Mouse (Mus musculus) MEL (cell line): ENCODE measurements around the gene Eme2. TPM values are rescaled to one million over a fixed set of nuclear protein-coding genes. Genes with fewer than 3 reads are reported as not detected.

Experiments
- DNase-seq: peaks from one replicate; pipeline ENCODE4 v3.0.0; 2011; ENCODE audit warnings: low read depth, low spot score
- H3K27ac ChIP-seq: 2 replicates; pipeline ENCODE4 v1.5.1; 2012; ENCODE audit warnings: low read depth, mild to moderate bottlenecking, control low read depth, low read length, moderate library complexity; ENCODE audit not compliant: control insufficient read depth
- H3K27me3 ChIP-seq, 2 experiments: fragments of 150-350 bp in 1 of 2; sonication (generic) in 1 of 2; 2 replicates each; pipeline ENCODE4 v1.6.1; 2012; ENCODE audit warnings: low read length in 2 of 2, mild to moderate bottlenecking in 2 of 2, improper control_type of control experiment in 1 of 2, moderate library complexity in 1 of 2; ENCODE audit not compliant: insufficient read depth in 2 of 2, control insufficient read depth in 1 of 2
- H3K36me3 ChIP-seq, 2 experiments: 2 replicates each; pipeline ENCODE4 v1.6.1; 2012 to 2014; ENCODE audit warnings: low read length in 2 of 2, improper control_type of control experiment in 1 of 2, inconsistent platforms in 1 of 2, mild to moderate bottlenecking in 1 of 2; ENCODE audit not compliant: insufficient read depth in 2 of 2, control insufficient read depth in 1 of 2
- H3K4me1 ChIP-seq, 2 experiments: fragments of 150-350 bp in 1 of 2; sonication (generic) in 1 of 2; 2 replicates each; pipeline ENCODE4 v1.6.1; 2012; ENCODE audit warnings: low read length in 2 of 2, improper control_type of control experiment in 1 of 2, mild to moderate bottlenecking in 1 of 2; ENCODE audit not compliant: insufficient read depth in 2 of 2, control insufficient read depth in 1 of 2
- H3K4me3 ChIP-seq, 2 experiments: fragments of 150-350 bp in 1 of 2; sonication (generic) in 1 of 2; 2 replicates each; pipeline ENCODE4 v1.5.1; 2012; ENCODE audit warnings: low read depth in 2 of 2, low read length in 2 of 2, mild to moderate bottlenecking in 2 of 2, moderate library complexity in 2 of 2, control low read depth in 1 of 2, improper control_type of control experiment in 1 of 2; ENCODE audit not compliant: control insufficient read depth in 1 of 2, insufficient read depth in 1 of 2
- H3K79me2 ChIP-seq: 2 replicates; pipeline ENCODE4 v1.6.1; 2012; ENCODE audit warnings: mild to moderate bottlenecking, low read length, moderate library complexity; ENCODE audit not compliant: control insufficient read depth, poor library complexity, insufficient read depth
- H3K9ac ChIP-seq: 2 replicates; pipeline ENCODE4 v1.6.1; 2012; ENCODE audit warnings: low read depth, mild to moderate bottlenecking, control low read depth, low read length, moderate library complexity; ENCODE audit not compliant: control insufficient read depth, poor library complexity, severe bottlenecking
- H3K9me3 ChIP-seq: fragments of 150-350 bp; sonication (generic); replicated peaks from 2 replicates; pipeline ENCODE4 v1.6.1; 2012; ENCODE audit warnings: mild to moderate bottlenecking, low read length, improper control_type of control experiment, moderate library complexity; ENCODE audit not compliant: insufficient read depth
- BHLHE40 ChIP-seq: IDR thresholded peaks from 2 replicates; pipeline ENCODE4 v1.6.1; 2012; ENCODE audit warnings: low read depth, mild to moderate bottlenecking, inconsistent platforms, low read length, improper control_type of control experiment, borderline replicate concordance
- CHD1 ChIP-seq: IDR thresholded peaks from 2 replicates; pipeline ENCODE4 v1.6.1; 2012; ENCODE audit warnings: low read depth, mild to moderate bottlenecking, inconsistent platforms, low read length, improper control_type of control experiment
- E2F4 ChIP-seq: IDR thresholded peaks from 2 replicates; pipeline ENCODE4 v1.6.1; 2011; ENCODE audit warnings: low read depth, low read length, improper control_type of control experiment, borderline replicate concordance
- ELF1 ChIP-seq: IDR thresholded peaks from 2 replicates; pipeline ENCODE4 v1.6.1; 2014; ENCODE audit warnings: low read depth, mild to moderate bottlenecking, inconsistent platforms, low read length, improper control_type of control experiment, moderate library complexity
- ETS1 ChIP-seq: IDR thresholded peaks from 2 replicates; pipeline ENCODE4 v1.6.1; 2012; ENCODE audit warnings: low read depth, mild to moderate bottlenecking, inconsistent platforms, low read length, improper control_type of control experiment, moderate library complexity
- GABPA ChIP-seq: IDR thresholded peaks from 2 replicates; pipeline ENCODE4 v1.6.1; 2012; ENCODE audit warnings: low read depth, mild to moderate bottlenecking, inconsistent platforms, low read length, improper control_type of control experiment, moderate library complexity
- GATA1 ChIP-seq: IDR thresholded peaks from 2 replicates; pipeline ENCODE4 v1.6.1; 2011; ENCODE audit warnings: low read depth, low read length, improper control_type of control experiment
- JUND ChIP-seq: IDR thresholded peaks from 2 replicates; pipeline ENCODE4 v1.6.1; 2011; ENCODE audit warnings: low read depth, mild to moderate bottlenecking, improper control_type of control experiment, low read length
- MAX ChIP-seq: IDR thresholded peaks from 2 replicates; pipeline ENCODE4 v1.6.1; 2011; ENCODE audit warnings: low read length, improper control_type of control experiment
- MXI1 ChIP-seq: IDR thresholded peaks from 2 replicates; pipeline ENCODE4 v1.6.1; 2011; ENCODE audit warnings: mild to moderate bottlenecking, low read depth, low read length, improper control_type of control experiment
- MYC ChIP-seq: IDR thresholded peaks from 2 replicates; pipeline ENCODE4 v1.6.1; 2011; ENCODE audit warnings: low read depth, mild to moderate bottlenecking, low read length, improper control_type of control experiment, moderate library complexity
- NELFE ChIP-seq: IDR thresholded peaks from 2 replicates; pipeline ENCODE4 v1.6.1; 2011; ENCODE audit warnings: low read depth, low read length, improper control_type of control experiment
- POLR2AphosphoS2 ChIP-seq: IDR thresholded peaks from 2 replicates; pipeline ENCODE4 v1.6.1; 2011; ENCODE audit warnings: low read length, improper control_type of control experiment
- RAD21 ChIP-seq: IDR thresholded peaks from 2 replicates; pipeline ENCODE4 v1.6.1; 2011; ENCODE audit warnings: mild to moderate bottlenecking, low read depth, low read length, improper control_type of control experiment
- RCOR1 ChIP-seq: IDR thresholded peaks from 2 replicates; pipeline ENCODE4 v1.6.1; 2012; ENCODE audit warnings: low read depth, mild to moderate bottlenecking, inconsistent platforms, low read length, improper control_type of control experiment
- SIN3A ChIP-seq: IDR thresholded peaks from 2 replicates; pipeline ENCODE4 v1.6.1; 2012; ENCODE audit warnings: low read length, improper control_type of control experiment, inconsistent platforms
- TAL1 ChIP-seq: IDR thresholded peaks from 2 replicates; pipeline ENCODE4 v1.6.1; 2012; ENCODE audit warnings: mild to moderate bottlenecking, inconsistent platforms, low read length, moderate library complexity, mixed read lengths
- TCF12 ChIP-seq: IDR thresholded peaks from 2 replicates; pipeline ENCODE4 v1.6.1; 2014; ENCODE audit warnings: low read depth, mild to moderate bottlenecking, inconsistent platforms, low read length, improper control_type of control experiment, moderate library complexity
- UBTF ChIP-seq: IDR thresholded peaks from 2 replicates; pipeline ENCODE4 v1.6.1; 2012; ENCODE audit warnings: low read depth, mild to moderate bottlenecking, inconsistent platforms, low read length, improper control_type of control experiment, moderate library complexity, borderline replicate concordance; ENCODE audit not compliant: insufficient read depth
- USF2 ChIP-seq, 2 experiments: IDR thresholded peaks; 2 replicates each; pipeline ENCODE4 v1.6.1; 2011 to 2012; ENCODE audit warnings: improper control_type of control experiment in 2 of 2, low read length in 2 of 2, borderline replicate concordance in 1 of 2, inconsistent platforms in 1 of 2, low read depth in 1 of 2, mild to moderate bottlenecking in 1 of 2; ENCODE audit not compliant: insufficient read depth in 1 of 2
- ZKSCAN1 ChIP-seq: IDR thresholded peaks from 2 replicates; pipeline ENCODE4 v1.6.1; 2012; ENCODE audit warnings: low read depth, mild to moderate bottlenecking, inconsistent platforms, low read length, improper control_type of control experiment, moderate library complexity
- ZMIZ1 ChIP-seq: IDR thresholded peaks from 2 replicates; pipeline ENCODE4 v1.6.1; 2012; ENCODE audit warnings: low read depth, mild to moderate bottlenecking, inconsistent platforms, low read length, improper control_type of control experiment, moderate library complexity
- ZNF384 ChIP-seq: IDR thresholded peaks from 2 replicates; pipeline ENCODE4 v1.6.1; 2012; ENCODE audit warnings: low read depth, mild to moderate bottlenecking, inconsistent platforms, low read length, improper control_type of control experiment
- polyA plus RNA-seq, 2 experiments: library from polyadenylated mRNA; stranded (reverse) in 1 of 2; unstranded in 1 of 2; fragments of >175 nt in 1 of 2; fragments of >200 nt in 1 of 2; gene quantifications; 2 replicates each; pipeline versions ENCODE4 v1.2.1 to v1.2.4; 2012; ENCODE audit warnings: low replicate concordance in 2 of 2, low read depth in 1 of 2; ENCODE audit not compliant: insufficient read length in 2 of 2, insufficient read depth in 1 of 2, missing spikeins in 1 of 2
- total RNA-seq: library from RNA; depleted of rRNA; stranded (reverse); fragments of 300-350 nt; gene quantifications from 2 replicates; pipeline ENCODE4 v1.2.3, GENCODE M21; 2012

The Eme2 gene
- total and polyA plus RNA-seq, 3 experiments, result 15.1 to 26.8 TPM; not detected in 1

DNA sequence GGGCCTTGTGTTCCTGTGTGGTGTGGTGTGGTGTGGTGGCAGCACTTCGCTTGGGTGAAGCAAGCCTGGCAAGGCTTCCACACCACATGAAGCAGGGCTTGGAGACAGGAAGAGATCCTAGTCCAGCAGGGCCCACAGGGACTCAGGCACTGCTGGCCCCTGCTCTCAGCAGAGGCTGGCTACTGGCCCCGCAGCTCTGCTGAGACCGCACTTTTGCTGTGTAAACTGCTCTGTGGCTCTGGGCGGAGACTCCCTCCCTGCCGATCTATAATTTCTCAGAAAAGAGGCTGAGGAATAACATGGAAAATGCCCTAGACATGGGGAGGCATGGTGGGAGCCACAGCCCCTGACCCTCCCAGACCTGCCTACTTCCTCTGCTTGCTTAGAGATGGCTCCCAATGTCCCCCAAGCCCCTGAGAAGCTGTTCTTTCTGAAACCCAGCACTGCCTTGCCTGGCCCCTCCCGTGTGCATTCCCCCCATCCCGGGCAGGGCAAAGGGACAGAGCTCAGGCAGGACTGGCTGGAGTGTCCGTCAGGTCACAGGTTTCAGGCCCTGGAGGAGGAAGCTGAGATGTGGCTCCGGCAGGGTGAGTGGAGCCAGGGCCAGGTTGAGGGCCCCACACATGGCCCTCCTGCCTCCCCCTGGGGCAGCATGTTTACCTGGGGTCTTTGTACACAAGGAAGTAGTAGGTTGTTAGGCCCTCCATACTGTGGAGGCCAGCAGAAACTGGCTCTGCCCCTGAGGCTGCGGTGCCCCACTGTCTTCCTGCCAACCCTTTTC lies 17.4 kb downstream of the Eme2 start:
- H3K79me2 ChIP-seq, result no peaks in the 10 kb centered on the region
- no peak for DNase-seq
- no peak overlapping the region for H3K9ac ChIP-seq
- H3K4me3 ChIP-seq, result no peak overlapping the region
- H3K4me1 ChIP-seq, result no peaks in the 10 kb centered on the region
- TF ChIP-seq TAL1, result no peak
- no peaks in the 10 kb centered on the region for H3K9me3 ChIP-seq
- H3K36me3 ChIP-seq, result no peaks in the 10 kb centered on the region; a peak in 1 of 4 replicates
- H3K27ac ChIP-seq, result no peak overlapping the region
- H3K27me3 ChIP-seq, result peaks cover 1 to 2% of the 10 kb centered on the region in 2 experiments; a peak in 3 of 4 replicates

DNA sequence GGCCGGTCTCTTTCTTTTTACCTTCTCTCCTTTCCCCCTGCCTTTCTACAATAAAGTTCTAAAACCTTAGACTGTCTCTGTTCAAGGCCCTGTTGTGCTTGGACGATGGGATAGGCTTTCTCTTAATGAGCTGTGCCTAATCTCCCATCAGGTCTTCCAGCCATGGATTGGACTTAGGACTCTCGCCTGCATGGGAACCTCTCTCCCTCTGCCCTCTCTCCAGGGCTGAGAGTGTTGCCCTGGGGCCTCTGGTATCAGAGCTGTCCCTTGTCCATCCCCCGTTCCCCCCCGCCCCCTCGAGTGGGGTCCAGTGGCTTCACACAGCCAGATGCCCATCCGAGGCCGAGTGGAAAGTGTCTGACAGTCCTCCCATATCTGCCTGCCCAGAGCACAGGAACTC lies 19.9 kb downstream of the Eme2 start:
- Histone ChIP-seq H3K27ac (no peak overlapping the region), H3K79me2 (no peaks in the 10 kb centered on the region), H3K27me3 (peaks cover 1 to 2% of the 10 kb centered on the region in 2 experiments; a peak in 3 of 4 replicates), H3K36me3 (no peaks in the 10 kb centered on the region), H3K4me1 (no peaks in the 10 kb centered on the region), H3K9ac (no peak overlapping the region), H3K9me3 (no peaks in the 10 kb centered on the region), H3K4me3 (no peak overlapping the region)
- DNase-seq, result no peak
- TF ChIP-seq USF2 (IDR thresholded peaks at IDR 0.05; ENCODE audit: borderline replicate concordance in 1 of 2, insufficient read depth in 1 of 2, low read depth in 1 of 2, low read length in 2 of 2) (no peak), TCF12 (no peak), UBTF (no peak), RAD21 (no peak), NELFE (no peak), MYC (no peak), ZKSCAN1 (no peak), MAX (no peak), ZNF384 (no peak), GABPA (no peak), SIN3A (no peak), POLR2AphosphoS2 (no peak), ETS1 (no peak)

DNA sequence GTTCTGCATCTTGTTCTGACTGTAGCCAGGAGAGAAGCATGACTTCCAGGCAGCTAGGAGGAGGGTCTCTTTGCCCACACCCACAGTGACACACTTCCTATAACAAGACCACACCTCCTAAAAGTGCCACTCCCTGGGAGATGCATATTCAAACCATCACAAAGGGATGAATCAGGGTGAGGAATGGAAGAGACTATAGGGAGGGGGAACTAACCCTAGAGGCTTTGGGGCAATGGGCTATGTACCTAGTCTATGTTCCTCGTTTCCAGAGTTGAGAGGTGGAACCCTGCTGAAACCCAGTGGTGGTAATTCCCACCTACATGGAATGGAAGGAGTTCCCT lies 20.5 kb downstream of the Eme2 start:
- Histone ChIP-seq H3K9ac (no peak overlapping the region), H3K79me2 (no peaks in the 10 kb centered on the region), H3K9me3 (no peaks in the 10 kb centered on the region), H3K4me1 (no peaks in the 10 kb centered on the region), H3K27me3 (peaks cover 1 to 2% of the 10 kb centered on the region in 2 experiments; a peak in 3 of 4 replicates), H3K4me3 (no peak overlapping the region), H3K36me3 (no peaks in the 10 kb centered on the region), H3K27ac (no peak overlapping the region)
- DNase-seq, result no peak
- TF ChIP-seq MXI1 (no peak), SIN3A (no peak), GABPA (no peak), JUND (no peak), GATA1 (no peak), CHD1 (no peak), E2F4 (no peak), RCOR1 (no peak), ELF1 (no peak), ZMIZ1 (no peak), BHLHE40 (no peak)
